Mouse (Mus musculus) MEL (cell line): Measurements from ENCODE around the gene Cnst.

Source experiments
- CHD1 ChIP-seq: IDR thresholded peaks from 2 replicates; pipeline ENCODE4 v1.6.1; 2012; ENCODE audit warnings: low read depth, mild to moderate bottlenecking, inconsistent platforms, low read length, improper control_type of control experiment
- MYC ChIP-seq: IDR thresholded peaks from 2 replicates; pipeline ENCODE4 v1.6.1; 2011; ENCODE audit warnings: low read depth, mild to moderate bottlenecking, low read length, improper control_type of control experiment, moderate library complexity

DNA sequence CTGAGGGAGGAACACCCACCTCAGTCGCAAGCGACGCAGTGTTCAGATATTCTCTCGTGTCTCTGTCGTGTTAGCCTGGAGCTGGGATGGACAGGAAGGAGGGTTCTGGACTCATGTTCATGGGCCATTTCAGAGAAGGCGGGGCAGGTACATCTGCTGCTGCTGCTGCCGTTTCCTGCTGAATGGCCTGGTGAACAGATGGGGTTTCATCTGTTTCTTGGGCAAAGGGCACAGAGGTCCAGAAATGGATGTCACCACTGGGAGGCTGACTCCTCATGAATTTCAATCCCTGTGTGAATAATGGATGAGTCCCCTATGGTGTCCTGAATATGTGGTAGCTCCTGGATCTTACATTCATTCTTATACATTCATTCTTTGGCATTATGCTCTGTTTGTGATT lies 21.4 kb downstream of the Cnst start:
- TF ChIP-seq MYC (no peak), CHD1 (no peak)
